Mouse (Mus musculus) heart, postnatal 10 days (tissue): ENCODE measurements around the gene Haus3. TPM values are rescaled to one million over a fixed set of nuclear protein-coding genes. Genes with fewer than 3 reads are reported as not detected.

ENCODE experiments used
- DNase-seq, 2 experiments: peaks; one replicate each; pipeline ENCODE4 v3.0.0; 2021
- intact Hi-C: fragments of 180-260 bp; cut with DNase I; formaldehyde crosslinking; loops from one replicate; pipeline ENCODE4 v1.15.1; 2025
- total RNA-seq, 2 experiments: library from RNA; stranded (reverse); gene quantifications; 2 replicates each; pipeline ENCODE4 v1.2.3; 2021

Gene Haus3
- total RNA-seq: 1 to 10 TPM; 6.9 to 7.4 TPM

DNA sequence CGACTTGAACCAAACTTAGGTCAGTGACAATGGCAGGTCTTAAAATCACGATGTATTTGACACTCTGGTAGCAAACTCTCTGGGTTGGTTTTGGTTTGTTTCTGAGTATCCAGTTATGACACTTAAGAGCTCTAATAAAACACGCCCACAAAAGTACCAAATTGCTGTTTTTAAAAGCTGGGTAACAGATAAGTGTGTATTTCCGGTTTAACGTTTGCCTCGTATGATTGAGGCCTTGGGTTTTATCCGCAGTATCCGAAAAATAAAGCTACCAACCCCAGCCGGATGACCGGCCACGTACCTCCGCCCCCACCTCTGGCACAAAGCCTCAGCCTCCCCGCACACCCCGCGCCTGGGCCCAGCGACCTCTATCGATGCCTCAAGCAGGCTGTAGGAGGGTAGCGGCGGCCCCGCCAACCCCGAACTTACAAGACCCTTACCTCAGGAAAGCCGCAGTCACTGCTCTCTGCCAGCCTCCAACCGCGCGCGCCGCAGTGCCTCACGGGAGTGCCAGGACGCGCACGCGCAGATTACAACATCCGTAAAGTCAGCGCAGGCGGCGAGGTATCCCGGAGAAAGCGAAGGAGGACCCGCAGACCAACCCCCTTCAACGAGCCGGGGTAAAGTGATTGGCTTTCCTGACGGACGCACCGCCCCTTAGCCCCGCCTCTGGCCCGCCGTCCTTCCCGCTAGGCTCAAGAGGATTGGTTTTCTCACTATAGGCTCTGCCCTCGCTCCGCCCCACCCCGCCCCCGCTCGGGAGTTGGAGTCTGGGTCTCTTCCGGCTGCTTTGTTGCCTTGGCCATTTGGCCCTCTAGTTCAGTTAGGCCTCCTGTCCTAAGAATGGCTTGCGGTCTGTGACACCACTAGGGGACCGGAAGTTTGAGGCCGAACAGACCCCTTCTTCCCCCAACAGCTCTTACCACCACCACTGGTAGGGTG lies at the start of gene Haus3, which contains the start of gene Poln:
Gene Haus3, minus strand, starts transcription at position 578 of the 942 bp plus-strand sequence.
Gene Poln, minus strand, starts transcription at position 499 of the 942 bp plus-strand sequence.
- intact Hi-C loops: no loop called here
- peak; percentile 98 for DNase-seq

- no peak for DNase-seq
- intact Hi-C loops: no loop called here
These were observed 49.3 kb upstream of the Haus3 start for GRCm38 (mm10) chr5:34218672-34219071.

- peak; percentile 48 to 59 for DNase-seq
- intact Hi-C loops: no loop called here
These were observed 48.4 kb upstream of the Haus3 start for GRCm38 (mm10) chr5:34217756-34218155.

- intact Hi-C loops: no loop called here
- DNase-seq: no peak
These were observed 46.7 kb upstream of the Haus3 start for GRCm38 (mm10) chr5:34216025-34216424.

GRCm38 (mm10) chr5:34213659-34214058 lies 44.3 kb upstream of the Haus3 start:
- peak in 1 of 2 experiments; percentile 34 for DNase-seq
- intact Hi-C loops: no loop called here

- intact Hi-C loops: loop anchor here (1.0 kb wide), 1 partner anchor 45 kb away; no protein-coding TSS in a partner anchor
- DNase-seq: peak; percentile 83 to 89
These were observed 41.0 kb upstream of the Haus3 start for GRCm38 (mm10) chr5:34210279-34210678.

GRCm38 (mm10) chr5:34207503-34207902 lies 38.2 kb upstream of the Haus3 start:
- intact Hi-C loops: no loop called here
- no peak for DNase-seq

DNA sequence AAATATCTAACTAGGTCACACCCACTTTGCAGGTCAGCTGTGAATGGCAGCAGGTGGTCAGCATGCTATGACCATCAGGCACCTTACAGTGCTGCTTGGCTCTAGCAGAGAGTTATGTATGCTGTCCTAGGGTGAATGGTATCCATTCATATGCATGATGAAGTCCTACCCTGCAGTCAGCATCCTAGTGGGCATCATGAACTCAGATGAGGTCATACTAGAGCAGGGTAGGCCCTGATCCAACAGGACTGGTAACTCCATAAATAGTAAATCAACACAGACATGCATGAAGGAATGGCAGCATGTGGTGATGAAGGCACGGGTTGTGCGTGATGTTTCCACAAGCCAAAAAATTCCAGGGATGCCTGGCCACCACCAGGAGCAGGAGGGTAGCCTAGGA lies 36.5 kb upstream of the Haus3 start:
- intact Hi-C loops: no loop called here
- peak in 1 of 2 experiments; percentile 37 for DNase-seq

GRCm38 (mm10) chr5:34204911-34205310 lies 35.6 kb upstream of the Haus3 start:
- DNase-seq: no peak
- intact Hi-C loops: no loop called here

DNA sequence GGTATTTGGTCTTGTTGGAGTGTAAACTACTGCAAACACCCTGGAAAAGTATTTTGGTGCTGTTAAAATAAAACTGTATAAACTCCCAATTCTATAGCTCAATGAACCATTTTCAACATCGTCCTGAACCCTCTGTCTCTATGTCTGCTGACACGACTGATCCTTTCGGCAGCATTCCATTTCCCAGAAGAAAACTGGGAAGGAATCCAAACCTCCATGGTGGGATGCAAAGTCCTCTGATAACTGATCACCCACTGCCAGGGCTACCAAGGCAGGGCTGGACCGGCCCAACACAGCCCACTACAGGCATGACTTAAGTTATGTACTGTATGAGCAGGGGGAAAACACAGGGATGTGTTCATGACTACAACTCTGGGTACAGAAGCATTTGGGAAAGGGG lies 32.7 kb upstream of the Haus3 start:
- intact Hi-C loops: no loop called here
- DNase-seq: no peak

- intact Hi-C loops: no loop called here
- peak; percentile 48 to 56 for DNase-seq
These were observed 32.1 kb upstream of the Haus3 start for GRCm38 (mm10) chr5:34201396-34201795.

GRCm38 (mm10) chr5:34198615-34199014 lies 29.3 kb upstream of the Haus3 start:
- no peak for DNase-seq
- intact Hi-C loops: no loop called here

GRCm38 (mm10) chr5:34197243-34197642 lies 27.9 kb upstream of the Haus3 start:
- intact Hi-C loops: no loop called here
- no peak for DNase-seq

DNA sequence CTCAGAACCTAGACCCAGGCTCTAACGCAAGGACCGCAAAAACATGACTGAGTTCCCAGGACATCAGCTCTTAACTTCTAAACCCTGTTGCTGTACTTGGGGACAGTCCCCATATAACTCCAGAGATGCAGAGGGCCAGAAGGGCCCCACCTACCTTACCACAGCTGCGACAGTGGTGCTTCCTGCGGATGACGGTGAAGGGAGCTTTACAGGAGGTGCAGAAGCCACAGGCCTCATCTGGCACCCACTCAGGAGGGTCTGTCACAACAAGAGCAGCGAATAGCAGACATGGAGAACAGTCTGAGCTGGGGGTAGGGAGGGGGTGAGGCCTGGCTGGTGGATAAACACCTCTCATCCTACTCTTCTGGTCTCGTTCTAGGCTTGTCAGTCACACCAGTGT lies 27.1 kb upstream of the Haus3 start:
- intact Hi-C loops: no loop called here
- DNase-seq: no peak

GRCm38 (mm10) chr5:34195786-34196185 lies 26.5 kb upstream of the Haus3 start:
- intact Hi-C loops: no loop called here
- DNase-seq: no peak

DNA sequence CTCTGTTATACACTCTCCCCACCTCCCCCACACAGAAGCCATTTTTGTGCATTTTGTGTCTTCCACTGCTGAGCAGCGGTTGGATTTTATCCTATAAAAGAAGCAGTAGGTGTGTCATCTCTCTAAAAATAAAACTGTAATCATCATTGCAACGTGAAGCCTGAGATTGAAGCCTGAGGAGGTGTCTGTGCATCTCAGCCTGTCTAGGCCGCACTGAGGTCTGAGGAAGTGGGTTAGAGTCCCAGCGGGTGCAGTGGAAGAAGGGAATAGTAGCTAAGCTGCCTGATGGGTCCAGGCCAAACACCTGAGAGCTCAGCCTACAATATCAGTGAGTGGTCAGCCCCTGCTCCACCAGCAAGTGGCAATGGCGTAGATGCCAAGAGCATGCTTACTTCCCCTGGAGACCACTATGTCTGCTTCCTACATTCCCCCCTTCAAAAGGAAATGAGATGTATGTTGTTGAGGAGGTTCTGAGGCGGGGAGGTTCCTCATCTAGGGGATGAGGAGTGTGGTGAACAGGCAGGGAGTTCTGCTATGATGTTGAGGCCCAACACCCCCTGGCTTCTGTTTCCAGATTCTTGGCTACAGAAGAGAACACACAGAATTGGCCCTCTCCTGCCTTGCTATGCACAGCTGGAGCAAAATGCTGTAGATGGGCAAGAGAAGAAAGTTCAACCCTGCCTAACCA lies 25.8 kb upstream of the Haus3 start:
- no peak for DNase-seq
- intact Hi-C loops: loop anchor here (5.0 kb wide), 1 partner anchor 98 kb away; no protein-coding TSS in a partner anchor

DNA sequence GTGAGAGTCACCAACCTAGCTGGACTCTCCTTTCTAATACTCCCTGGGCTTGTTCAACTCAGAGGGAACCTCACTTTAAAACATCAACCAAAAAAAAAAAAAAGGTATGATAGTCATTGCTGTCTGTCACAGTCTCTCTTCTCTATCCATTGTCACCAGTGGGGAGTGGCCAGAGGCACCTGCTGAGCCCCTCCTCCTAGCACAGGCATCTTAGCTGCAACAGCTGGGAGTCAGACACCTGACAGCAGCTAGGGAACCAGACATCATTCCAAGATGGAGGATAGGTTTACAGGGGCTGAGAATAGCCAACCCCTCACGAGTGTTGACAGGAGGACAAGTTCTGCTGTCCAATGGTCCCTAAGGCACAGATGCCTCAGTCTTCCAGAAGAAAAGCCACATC lies 25.1 kb upstream of the Haus3 start:
- intact Hi-C loops: loop anchor here (5.0 kb wide), 1 partner anchor 97 kb away; no protein-coding TSS in a partner anchor
- no peak for DNase-seq

- intact Hi-C loops: loop anchor here (2.0 to 5.0 kb wide), 2 partner anchors 51 to 95 kb away; no protein-coding TSS in a partner anchor
These were observed 22.5 kb upstream of the Haus3 start for GRCm38 (mm10) chr5:34191843-34192242.

GRCm38 (mm10) chr5:34191021-34191420 lies 21.7 kb upstream of the Haus3 start:
- DNase-seq: peak; percentile 72
- intact Hi-C loops: loop anchor here (2.0 to 5.0 kb wide), 2 partner anchors 50 to 94 kb away; no protein-coding TSS in a partner anchor

More at GRCm38 (mm10) chr5:34191843-34192242, 22.5 kb upstream of the Haus3 start:
- no peak for DNase-seq

DNA sequence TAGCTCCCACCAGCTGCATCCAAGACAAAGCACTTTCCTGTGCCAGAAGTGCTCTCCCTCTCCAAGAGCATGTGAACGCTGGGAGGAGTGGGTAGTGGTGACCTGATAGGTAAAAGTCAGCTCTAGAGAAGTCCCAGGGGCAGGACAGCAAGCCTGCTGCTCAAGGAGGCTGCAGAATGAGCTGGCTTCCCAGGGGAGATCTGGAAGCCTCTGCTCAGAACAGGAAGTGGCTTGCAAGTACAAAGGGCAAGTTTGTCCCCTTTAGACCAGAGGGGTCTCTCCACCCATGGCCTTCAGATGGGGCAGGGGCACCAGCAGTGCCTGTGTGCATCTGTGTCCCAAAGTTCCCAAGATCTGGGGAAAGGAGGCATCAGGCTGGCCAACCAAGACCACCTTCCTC lies 20.2 kb upstream of the Haus3 start:
- no peak for DNase-seq
- intact Hi-C loops: no loop called here

DNA sequence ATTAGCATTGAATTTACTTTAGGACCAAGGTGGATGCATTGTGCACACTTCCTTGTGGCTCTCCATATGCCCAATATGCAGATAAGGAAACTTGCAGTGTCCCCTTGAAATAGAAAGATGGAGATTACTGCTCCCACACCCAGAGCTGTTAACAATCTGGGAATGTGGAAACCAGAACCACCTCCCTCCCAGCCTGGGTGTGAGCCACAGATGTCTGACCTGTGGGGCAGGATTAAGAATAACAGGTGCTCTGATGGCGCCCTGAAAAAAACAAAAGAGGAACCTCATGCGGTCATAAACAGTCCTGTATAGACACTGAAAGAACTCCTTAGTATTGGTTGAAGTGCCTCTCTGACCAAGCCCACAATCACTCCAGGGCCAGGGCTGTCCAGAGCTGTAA lies 19.5 kb upstream of the Haus3 start:
- intact Hi-C loops: no loop called here
- DNase-seq: no peak
